Mouse (Mus musculus) kidney, postnatal 4 days (tissue): ENCODE data around the gene Olfr178.

ENCODE experiments used
- DNase-seq, 2 experiments: peaks; one replicate each; pipeline ENCODE4 v3.0.0; 2021; ENCODE audit warnings: mixed read lengths in 2 of 2

Olfr178 gene

GRCm38 (mm10) chr16:58891963-58892362 is at the start of gene Olfr178:
Olfr178 (minus strand) TSS chr16:58892063.
- DNase-seq = no peak

DNA sequence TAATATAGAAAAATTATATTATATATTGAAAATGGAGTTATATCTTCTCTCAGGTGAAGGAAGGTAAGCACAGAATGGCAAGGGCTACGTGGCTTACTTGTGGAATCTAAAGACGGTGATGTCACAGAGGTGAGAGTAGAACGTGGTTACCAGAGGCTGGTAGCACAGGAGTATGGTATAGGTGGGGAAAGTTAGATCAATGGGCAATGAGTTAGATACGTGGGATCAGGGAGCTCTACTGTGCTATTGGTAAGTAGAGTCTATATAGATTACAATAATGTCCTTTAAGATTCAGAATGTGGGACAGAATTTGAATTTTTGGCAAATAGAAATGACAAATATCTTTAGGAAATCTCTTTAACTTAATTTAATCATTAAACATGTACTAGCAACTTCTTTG is 37.4 kb upstream of the Olfr178 start, which contains the start of gene Olfr180:
Gene Olfr180 (minus strand): TSS at position 101 of the 400 bp plus-strand sequence.
- no peak for DNase-seq

GRCm38 (mm10) chr16:58928655-58929054 is 36.8 kb upstream of the Olfr178 start, which contains the start of gene Olfr181:
Olfr181 (minus strand) TSS chr16:58928755.
- DNase-seq = no peak

DNA sequence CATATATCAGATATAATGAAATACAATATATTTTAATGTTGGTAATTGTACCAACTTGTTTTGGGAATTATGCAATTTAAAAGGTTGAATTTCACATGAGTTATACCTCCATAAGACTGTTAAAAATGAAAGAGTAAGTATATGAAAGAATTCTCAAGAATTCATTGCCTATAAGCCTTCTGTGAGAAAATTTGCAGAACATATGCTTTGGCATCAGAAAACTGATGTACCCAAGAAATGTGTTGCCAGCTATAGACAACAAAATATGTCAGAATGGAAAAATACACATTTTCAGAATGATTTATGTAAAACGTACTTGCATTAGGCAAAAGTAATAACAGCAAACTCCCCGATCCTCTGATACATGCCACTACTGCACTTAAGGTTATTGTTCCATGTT is 7.4 kb downstream of the Olfr178 start:
- DNase-seq = no peak

GRCm38 (mm10) chr16:58874668-58875067 is 17.2 kb downstream of the Olfr178 start, which contains the start of gene Olfr177:
Olfr177 (minus strand) TSS chr16:58874768.
- DNase-seq = no peak

DNA sequence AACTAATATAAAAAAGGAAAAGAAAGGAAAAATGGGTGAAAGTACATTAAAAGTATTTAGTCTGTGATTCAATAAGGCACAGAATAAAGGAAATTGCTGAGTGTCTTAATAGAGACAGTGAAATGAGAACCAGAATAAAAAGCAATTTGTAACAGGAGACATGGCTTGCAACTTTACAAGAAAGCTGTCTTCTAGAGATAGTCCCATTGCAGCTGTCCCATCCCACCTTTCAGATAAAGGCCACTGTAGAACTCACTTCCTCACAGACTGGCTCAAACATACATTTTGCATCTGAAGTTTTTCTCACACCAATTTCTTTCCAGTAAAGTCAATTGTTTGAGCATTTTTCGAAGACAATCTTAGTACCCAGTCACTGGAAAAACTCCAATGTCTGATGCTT is 30.4 kb downstream of the Olfr178 start:
- no peak for DNase-seq

GRCm38 (mm10) chr16:58860032-58860737 is 31.7 kb downstream of the Olfr178 start:
- DNase-seq = no peak
